8 mouse cellular contexts compared by ENCODE assay signal in the genomic region with DNA sequence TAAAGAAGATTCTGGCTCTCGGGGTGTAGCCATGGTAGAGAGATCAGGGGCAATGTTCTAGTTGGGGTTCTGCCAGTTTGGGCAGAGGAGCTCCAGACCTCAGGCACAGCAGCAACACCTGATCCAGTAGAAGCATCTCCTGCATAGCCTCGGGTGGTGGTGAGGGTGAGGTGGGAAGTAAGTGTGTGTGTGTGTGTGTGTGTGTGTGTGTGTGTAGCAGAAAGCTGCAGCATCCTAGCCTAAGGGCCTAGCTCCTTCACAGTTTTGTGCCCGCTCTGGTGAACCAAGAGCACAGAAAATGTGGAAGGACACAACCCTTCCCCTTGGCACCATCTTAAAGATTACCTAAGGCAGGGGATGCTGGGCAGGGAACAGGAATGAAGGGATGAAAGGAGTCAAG. TPM values are rescaled to one million over a fixed set of nuclear protein-coding genes. Genes with fewer than 3 reads are reported as not detected.
DNase-seq lines count a peak whose midpoint lies in the region; ATAC-seq lines count a peak whose summit lies in the region.

No protein-coding gene starts in this region.

- 0 out of 2 replicates have a peak overlapping the region, but pooled peaks have one; percentile 5 for H3K9ac ChIP-seq in lung, embryonic 15.5 days
- H3K9ac ChIP-seq in embryonic facial prominence, embryonic 15.5 days = no peak overlapping the region
- peak overlapping the region; percentile 53 for H3K9ac ChIP-seq in intestine, embryonic 16.5 days (ENCODE audit: low read depth, low read length)
- no peak overlapping the region for H3K9ac ChIP-seq in neural tube, embryonic 14.5 days (replicated peaks; ENCODE audit: low read depth, low read length)

- H3K36me3 ChIP-seq in lung, embryonic 15.5 days = no peaks in the 10 kb centered on the region
- H3K36me3 ChIP-seq in embryonic facial prominence, embryonic 15.5 days = no peaks in the 10 kb centered on the region
- H3K36me3 ChIP-seq in intestine, embryonic 16.5 days (ENCODE audit: control insufficient read depth, insufficient read depth, low read length) = no peaks in the 10 kb centered on the region
- no peaks in the 10 kb centered on the region for H3K36me3 ChIP-seq in neural tube, embryonic 14.5 days (ENCODE audit: control insufficient read depth, insufficient read depth, low read length)

- no peak for ATAC-seq in lung, embryonic 15.5 days (ENCODE audit: borderline replicate concordance, extremely low read depth, low FRiP score, low TSS enrichment)
- no peak for ATAC-seq in embryonic facial prominence, embryonic 15.5 days (ENCODE audit: insufficient number of reproducible peaks, low FRiP score, low TSS enrichment, low read depth)
- ATAC-seq in intestine, embryonic 16.5 days = 0 out of 2 replicates have a peak, but pooled peaks have one; percentile 16
- peak; percentile 22; the same call in 1 of the 2 replicates for ATAC-seq in neural tube, embryonic 14.5 days (ENCODE audit: low read depth)
- ATAC-seq in inflammation-experienced regulatory T-cells, adult 6 months = no peak

- no peak for DNase-seq in lung, postnatal 25 days (ENCODE audit: low spot score)
- no peak for DNase-seq in kidney, postnatal 10 days
- no peak for DNase-seq in adrenal gland, postnatal 25 days

- no peaks in the 10 kb centered on the region for H3K27me3 ChIP-seq in lung, embryonic 15.5 days
- no peaks in the 10 kb centered on the region for H3K27me3 ChIP-seq in embryonic facial prominence, embryonic 15.5 days
- H3K27me3 ChIP-seq in intestine, embryonic 16.5 days (replicated peaks; ENCODE audit: control insufficient read depth, insufficient read depth, low read length) = no peaks in the 10 kb centered on the region
- no peaks in the 10 kb centered on the region for H3K27me3 ChIP-seq in neural tube, embryonic 14.5 days (ENCODE audit: control insufficient read depth, insufficient read depth, low read length)

- H3K4me2 ChIP-seq in lung, embryonic 15.5 days = peak overlapping the region; percentile 87
- H3K4me2 ChIP-seq in embryonic facial prominence, embryonic 15.5 days (replicated peaks) = peak overlapping the region; percentile 84
- peak overlapping the region; percentile 90 for H3K4me2 ChIP-seq in intestine, embryonic 16.5 days (ENCODE audit: low read depth, low read length)
- peak overlapping the region; percentile 94 for H3K4me2 ChIP-seq in neural tube, embryonic 14.5 days (ENCODE audit: low read depth, low read length)

- H3K4me1 ChIP-seq in lung, embryonic 15.5 days = peaks cover 16% of the 10 kb centered on the region
- peaks cover 21% of the 10 kb centered on the region for H3K4me1 ChIP-seq in embryonic facial prominence, embryonic 15.5 days
- H3K4me1 ChIP-seq in intestine, embryonic 16.5 days (ENCODE audit: control insufficient read depth, insufficient read depth, low read length) = peaks cover 10% of the 10 kb centered on the region
- peaks cover 12% of the 10 kb centered on the region for H3K4me1 ChIP-seq in neural tube, embryonic 14.5 days (ENCODE audit: control insufficient read depth, insufficient read depth, low read length)

- peak overlapping the region; percentile 75 for H3K4me3 ChIP-seq in lung, embryonic 15.5 days
- peak overlapping the region; percentile 60 for H3K4me3 ChIP-seq in embryonic facial prominence, embryonic 15.5 days (replicated peaks)
- H3K4me3 ChIP-seq in intestine, embryonic 16.5 days (ENCODE audit: low read length) = peak overlapping the region; percentile 91; the same call in 1 of the 2 replicates
- H3K4me3 ChIP-seq in neural tube, embryonic 14.5 days (ENCODE audit: low read depth, low read length) = peak overlapping the region; percentile 89; the same call in 1 of the 2 replicates

- 42% methylated on average over 3 of the region's 3 CpGs for WGBS in lung, embryonic 15.5 days
- WGBS in embryonic facial prominence, embryonic 15.5 days = 30% methylated on average over 3 of the region's 3 CpGs
- 38% methylated on average over 3 of the region's 3 CpGs for WGBS in intestine, embryonic 16.5 days
- 55% methylated on average over 3 of the region's 3 CpGs for WGBS in neural tube, embryonic 14.5 days

- H3K9me3 ChIP-seq in lung, embryonic 15.5 days = no peaks in the 10 kb centered on the region
- H3K9me3 ChIP-seq in embryonic facial prominence, embryonic 15.5 days (replicated peaks) = no peaks in the 10 kb centered on the region
- no peaks in the 10 kb centered on the region for H3K9me3 ChIP-seq in intestine, embryonic 16.5 days (ENCODE audit: control insufficient read depth, low read length)
- no peaks in the 10 kb centered on the region for H3K9me3 ChIP-seq in neural tube, embryonic 14.5 days (ENCODE audit: control insufficient read depth, low read length)

- no peak overlapping the region for H3K27ac ChIP-seq in lung, embryonic 15.5 days
- H3K27ac ChIP-seq in embryonic facial prominence, embryonic 15.5 days (replicated peaks) = no peak overlapping the region
- H3K27ac ChIP-seq in intestine, embryonic 16.5 days (ENCODE audit: low read length) = no peak overlapping the region
- H3K27ac ChIP-seq in neural tube, embryonic 14.5 days (ENCODE audit: low read depth, low read length) = no peak overlapping the region

RNA-seq across cellular contexts. Expression of a gene that starts 0.5 kb away (rescaled TPM):
- polyA plus RNA-seq in lung, embryonic 15.5 days (2015; fragmentation: Nextera tagmentation; extraction: Ambion mirVana) = 11.0 and 11.5 TPM in 2 replicates
- 11.4 and 12.6 TPM in 2 replicates for polyA plus RNA-seq in embryonic facial prominence, embryonic 15.5 days (2015; fragmentation: Nextera tagmentation; extraction: Ambion mirVana)
- 6.2 and 6.7 TPM in 2 replicates for polyA plus RNA-seq in intestine, embryonic 16.5 days (2015; fragmentation: Nextera tagmentation; extraction: Ambion mirVana)
- 7.7 and 8.7 TPM in 2 replicates for polyA plus RNA-seq in neural tube, embryonic 14.5 days (2014; fragmentation: Nextera tagmentation; extraction: Ambion mirVana)
- 1 to 10 TPM; 3.3 to 4.8 (median 3.3) TPM for polyA plus RNA-seq in inflammation-experienced regulatory T-cells, adult 6 months (2017; shearing (Covaris generic))
- total RNA-seq in adrenal gland, postnatal 25 days (2021) = 12.1 and 13.5 TPM in 2 replicates

RNA-seq across cellular contexts. Expression of a gene that starts 34.8 kb away (rescaled TPM):
- 8.2 and 11.4 TPM in 2 replicates for polyA plus RNA-seq in lung, embryonic 15.5 days (2015; fragmentation: Nextera tagmentation; extraction: Ambion mirVana)
- polyA plus RNA-seq in embryonic facial prominence, embryonic 15.5 days (2015; fragmentation: Nextera tagmentation; extraction: Ambion mirVana) = 3.6 and 4.4 TPM in 2 replicates
- polyA plus RNA-seq in intestine, embryonic 16.5 days (2015; fragmentation: Nextera tagmentation; extraction: Ambion mirVana) = 8.9 and 11.7 TPM in 2 replicates
- 3.7 and 7.5 TPM in 2 replicates for polyA plus RNA-seq in neural tube, embryonic 14.5 days (2014; fragmentation: Nextera tagmentation; extraction: Ambion mirVana)
- polyA plus RNA-seq in inflammation-experienced regulatory T-cells, adult 6 months (2017; shearing (Covaris generic)) = 1 to 10 TPM in 2 of 3 experiments, under 1 TPM in 1; 0.69 to 1.6 (median 1.2) TPM
- total RNA-seq in adrenal gland, postnatal 25 days (2021) = 37.4 and 37.5 TPM in 2 replicates

RNA-seq across cellular contexts. Expression of a gene that starts 46.4 kb away (rescaled TPM):
- polyA plus RNA-seq in lung, embryonic 15.5 days (2015; fragmentation: Nextera tagmentation; extraction: Ambion mirVana) = 5.9 and 6.2 TPM in 2 replicates
- 4.7 and 5.6 TPM in 2 replicates for polyA plus RNA-seq in embryonic facial prominence, embryonic 15.5 days (2015; fragmentation: Nextera tagmentation; extraction: Ambion mirVana)
- polyA plus RNA-seq in intestine, embryonic 16.5 days (2015; fragmentation: Nextera tagmentation; extraction: Ambion mirVana) = 3.1 and 3.4 TPM in 2 replicates
- polyA plus RNA-seq in neural tube, embryonic 14.5 days (2014; fragmentation: Nextera tagmentation; extraction: Ambion mirVana) = 14.4 and 20.0 TPM in 2 replicates
- 1 to 10 TPM; 2.3 to 4.3 (median 3.0) TPM for polyA plus RNA-seq in inflammation-experienced regulatory T-cells, adult 6 months (2017; shearing (Covaris generic))
- total RNA-seq in adrenal gland, postnatal 25 days (2021) = 17.0 and 19.3 TPM in 2 replicates

Comparison
In these comparisons a context has a peak if more than half of its experiments do, and no peak if none do; other contexts are left out.
1. ATAC-seq: peak in intestine, embryonic 16.5 days (single experiment) and neural tube, embryonic 14.5 days (single experiment); none in lung, embryonic 15.5 days (single experiment), embryonic facial prominence, embryonic 15.5 days (single experiment) and inflammation-experienced regulatory T-cells, adult 6 months (single experiment).
2. H3K9ac ChIP-seq: peak in lung, embryonic 15.5 days (single experiment) and intestine, embryonic 16.5 days (single experiment); none in embryonic facial prominence, embryonic 15.5 days (single experiment) and neural tube, embryonic 14.5 days (single experiment).
3. Peak in every context shown above with its lines, with median percentiles within 50 percentile points of each other: H3K4me2 ChIP-seq and H3K4me3 ChIP-seq.